Mouse (Mus musculus) midbrain, embryonic 15.5 days (tissue): ENCODE measurements at regions not wholly inside any gene's neighbourhood (a gene's known extent, or its start where the extent isn't known, plus 50 kb on each side); places are given as distances from the start of the nearest gene placed in this dataset.
"Not testable (repeated sequence)": the region's sequence is repeated elsewhere in the genome, so short reads cannot be mapped to it uniquely, and the experiment has no call there.

ENCODE experiments used
- ATAC-seq: fragments of 200-750 bp; cut with Nextera tagmentation; replicated peaks from 2 replicates; pipeline ENCODE4 v1.8.0; 2017; ENCODE audit warnings: moderate TSS enrichment
- H3K27ac ChIP-seq: fragments of 300-500 bp; sonication (generic); 2 replicates; pipeline ENCODE4 v1.5.1; 2015; ENCODE audit warnings: mild to moderate bottlenecking, inconsistent platforms
- H3K27me3 ChIP-seq: fragments of 300-500 bp; sonication (generic); replicated peaks from 2 replicates; pipeline ENCODE4 v1.6.1; 2015; ENCODE audit warnings: inconsistent platforms
- H3K36me3 ChIP-seq: fragments of 300-500 bp; sonication (generic); replicated peaks from 2 replicates; pipeline ENCODE4 v1.6.1; 2015; ENCODE audit warnings: inconsistent platforms
- H3K4me1 ChIP-seq: fragments of 300-500 bp; sonication (generic); 2 replicates; pipeline ENCODE4 v1.6.1; 2015; ENCODE audit warnings: inconsistent platforms
- H3K4me2 ChIP-seq: fragments of 300-500 bp; sonication (generic); 2 replicates; pipeline ENCODE4 v1.6.1; 2015; ENCODE audit warnings: inconsistent platforms, mild to moderate bottlenecking, moderate library complexity
- H3K4me3 ChIP-seq: fragments of 300-500 bp; sonication (generic); 2 replicates; pipeline ENCODE4 v1.5.1; 2015; ENCODE audit warnings: mild to moderate bottlenecking, inconsistent platforms
- H3K9ac ChIP-seq: fragments of 300-500 bp; sonication (generic); 2 replicates; pipeline ENCODE4 v1.6.1; 2015; ENCODE audit warnings: mild to moderate bottlenecking, inconsistent platforms
- H3K9me3 ChIP-seq: fragments of 300-500 bp; sonication (generic); 2 replicates; pipeline ENCODE4 v1.6.1; 2016; ENCODE audit warnings: inconsistent platforms
- WGBS: fragments of 180-500 bp; shearing (Covaris S2); methylation state at CpG from one replicate; pipeline ENCODE4 v1.1.7; 2015; ENCODE audit warnings: mixed read lengths; 5-methylcytosine and 5-hydroxymethylcytosine counted together

DNA sequence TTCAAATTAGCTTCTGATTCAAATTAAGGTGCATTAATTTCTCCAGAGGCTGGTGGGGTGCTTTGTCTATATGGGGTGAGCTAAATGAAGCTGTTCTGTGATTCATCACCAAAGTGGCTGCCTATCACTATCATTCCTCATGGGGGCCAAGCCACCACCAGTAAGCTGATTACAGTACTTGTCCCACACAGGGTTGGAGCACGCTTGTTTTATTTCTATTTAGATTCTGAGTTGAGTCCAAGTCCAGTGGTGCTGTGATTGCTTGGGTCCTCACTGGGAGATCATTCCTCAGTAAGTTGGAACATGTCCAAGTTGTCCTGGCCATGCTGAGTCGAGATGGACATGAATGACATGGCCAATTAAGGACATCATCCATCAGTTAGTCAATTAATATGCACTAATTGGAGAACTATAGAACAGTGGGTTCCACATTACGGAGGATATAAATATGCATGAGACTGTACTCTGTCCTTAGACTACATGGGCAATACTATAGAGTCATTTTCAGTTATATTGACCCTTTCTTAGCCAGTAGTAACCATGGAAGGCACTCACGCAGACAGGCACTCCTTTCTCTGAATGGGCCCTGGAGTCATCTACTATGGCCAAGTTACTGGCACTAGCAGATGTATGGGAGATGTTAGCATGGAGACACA, 105.3 kb upstream of the Tacr1 start:
- Histone ChIP-seq H3K4me2 (no peak overlapping the region), H3K9ac (no peak overlapping the region), H3K27ac (no peak overlapping the region), H3K27me3 (no peaks in the 10 kb centered on the region), H3K4me3 (no peak overlapping the region), H3K4me1 (no peaks in the 10 kb centered on the region), H3K9me3 (no peaks in the 10 kb centered on the region), H3K36me3 (no peaks in the 10 kb centered on the region)
- WGBS, result 66% methylated on average over 4 of the region's 4 CpGs
- no peak for ATAC-seq

DNA sequence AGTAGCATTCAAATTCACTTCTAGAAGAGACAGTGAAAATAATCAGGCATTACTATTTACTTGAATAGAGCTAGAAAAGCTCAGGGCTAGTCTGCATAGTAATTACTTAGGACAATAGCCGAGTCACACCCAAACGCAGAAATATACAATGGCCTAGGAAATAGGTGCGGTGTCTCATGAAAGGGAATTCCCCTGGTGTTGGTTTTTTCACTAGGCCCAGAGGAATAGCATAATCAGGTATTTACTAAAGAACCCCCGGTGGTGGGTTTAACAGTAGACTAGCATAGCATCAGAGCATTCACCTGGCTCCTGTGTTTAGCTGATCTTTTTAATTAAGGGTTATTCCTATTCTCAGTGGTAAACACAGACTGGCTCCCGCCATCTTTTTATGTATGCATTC, 99.9 kb upstream of the Tacr1 start:
- H3K36me3 ChIP-seq, H3K4me3 ChIP-seq, H3K9me3 ChIP-seq, H3K27ac ChIP-seq, ATAC-seq, H3K4me1 ChIP-seq, H3K27me3 ChIP-seq, H3K4me2 ChIP-seq, H3K9ac ChIP-seq: not testable (repeated sequence)
- WGBS, result 57% methylated on average over 5 of the region's 5 CpGs

DNA sequence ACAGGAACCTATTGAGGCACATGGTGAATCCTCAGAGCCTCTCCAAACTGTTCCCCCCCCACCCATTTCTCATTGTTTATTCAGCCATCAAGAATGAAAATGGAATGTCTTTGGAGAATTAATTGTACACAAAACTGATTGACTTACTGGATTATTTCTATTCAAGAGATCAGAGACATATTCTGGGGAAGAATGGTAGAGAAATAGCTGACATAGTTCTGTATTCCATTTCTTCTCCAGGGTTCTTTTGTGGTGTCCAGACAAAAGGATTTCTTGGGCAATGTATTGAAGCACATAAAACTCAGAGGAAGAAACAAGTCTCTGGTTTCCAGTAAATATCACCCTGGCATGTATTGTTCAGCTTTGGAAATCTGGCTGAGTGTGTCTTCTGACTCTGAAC, 88.4 kb upstream of the Tacr1 start:
- H3K4me1 ChIP-seq, result no peaks in the 10 kb centered on the region

More for the DNA sequence above, 88.4 kb upstream of the Tacr1 start:
- H3K4me2 ChIP-seq, result no peak overlapping the region
- H3K9me3 ChIP-seq, result no peaks in the 10 kb centered on the region
- no peaks in the 10 kb centered on the region for H3K27me3 ChIP-seq
- no peak overlapping the region for H3K4me3 ChIP-seq
- H3K27ac ChIP-seq, result no peak overlapping the region
- no peak overlapping the region for H3K9ac ChIP-seq
- H3K36me3 ChIP-seq, result no peaks in the 10 kb centered on the region
- ATAC-seq, result no peak
